Mouse (Mus musculus) lung, postnatal 0 days (tissue): ENCODE data around the gene C1s1.

Experiments
- CTCF ChIP-seq: IDR thresholded peaks from 2 replicates; pipeline ENCODE4 v1.5.1; 2016; ENCODE audit warnings: antibody characterized with exemption, mild to moderate bottlenecking
- EP300 ChIP-seq: IDR thresholded peaks from 2 replicates; pipeline ENCODE4 v1.6.1; 2016; ENCODE audit warnings: antibody characterized with exemption, mild to moderate bottlenecking, control low read depth

GRCm38 (mm10) chr6:124493886-124494285, 48.3 kb downstream of the C1s1 start:
- TF ChIP-seq CTCF, result no peak
- no peak for TF ChIP-seq EP300
